Mouse (Mus musculus) C2C12 (cell line): ENCODE measurements around the gene Uhrf1. TPM values are rescaled to one million over a fixed set of nuclear protein-coding genes. Genes with fewer than 3 reads are reported as not detected.
"Not testable (repeated sequence)": the region's sequence is repeated elsewhere in the genome, so short reads cannot be mapped to it uniquely, and the experiment has no call there.

Source experiments
- H3K27me3 ChIP-seq: one replicate; pipeline ENCODE4 v1.6.1; 2011; ENCODE audit not compliant: control insufficient read depth, insufficient read depth, insufficient read length
- H3K36me3 ChIP-seq: one replicate; pipeline ENCODE4 v1.6.1; 2011; ENCODE audit not compliant: control insufficient read depth, insufficient read depth
- H3K4me3 ChIP-seq: one replicate; pipeline ENCODE4 v1.5.1; 2011; ENCODE audit warnings: mild to moderate bottlenecking, control low read depth; ENCODE audit not compliant: poor library complexity, insufficient read depth, severe bottlenecking
- H3K79me2 ChIP-seq: one replicate; pipeline ENCODE4 v1.6.1; 2011; ENCODE audit not compliant: control insufficient read depth, insufficient read depth
- H3K79me3 ChIP-seq: one replicate; pipeline ENCODE4 v1.6.1; 2011; ENCODE audit warnings: low read depth, control low read depth
- H3ac ChIP-seq: one replicate; pipeline ENCODE3; 2011; ENCODE audit warnings: low read depth; ENCODE audit not compliant: control insufficient read depth, insufficient read length
- CEBPB ChIP-seq: IDR thresholded peaks from one replicate; pipeline ENCODE4 v1.6.1; 2011; ENCODE audit warnings: low read depth, mild to moderate bottlenecking, control low read depth, moderate library complexity
- CTCF ChIP-seq: IDR thresholded peaks from one replicate; pipeline ENCODE4 v1.5.1; 2011; ENCODE audit not compliant: control insufficient read depth, insufficient read depth, insufficient read length
- FOSL1 ChIP-seq: IDR thresholded peaks from one replicate; pipeline ENCODE4 v1.8.0; 2011; ENCODE audit warnings: mild to moderate bottlenecking, low read length; ENCODE audit not compliant: poor library complexity, insufficient read depth, severe bottlenecking
- MAX ChIP-seq: IDR thresholded peaks from one replicate; pipeline ENCODE4 v1.6.1; 2011; ENCODE audit warnings: mild to moderate bottlenecking, control low read depth
- MYOD1 ChIP-seq: IDR thresholded peaks from one replicate; pipeline ENCODE4 v1.6.1; 2011; ENCODE audit warnings: low read depth; ENCODE audit not compliant: control insufficient read depth, insufficient read length
- MYOG ChIP-seq: IDR thresholded peaks from one replicate; pipeline ENCODE4 v1.6.1; 2011; ENCODE audit not compliant: control insufficient read depth, insufficient read length; ENCODE audit errors: extremely low read depth
- USF1 ChIP-seq: IDR thresholded peaks from one replicate; pipeline ENCODE4 v1.6.1; 2011; ENCODE audit warnings: low read depth, mild to moderate bottlenecking, control low read depth, moderate library complexity
- polyA plus RNA-seq: library from polyadenylated mRNA; unstranded; fragments of >200 nt; fragmentation: generic; extraction: Trizol; gene quantifications from one replicate; pipeline ENCODE4 v1.2.1, GENCODE M21; 2012; ENCODE audit warnings: missing spikeins

Uhrf1 gene
- polyA plus RNA-seq, 1 experiment, result 93.0 TPM

- H3K79me3 ChIP-seq, result peaks cover 39% of the 10 kb centered on the region
Measured at GRCm38 (mm10) chr17:56257181-56257894, 45.8 kb upstream of the Uhrf1 start.

DNA sequence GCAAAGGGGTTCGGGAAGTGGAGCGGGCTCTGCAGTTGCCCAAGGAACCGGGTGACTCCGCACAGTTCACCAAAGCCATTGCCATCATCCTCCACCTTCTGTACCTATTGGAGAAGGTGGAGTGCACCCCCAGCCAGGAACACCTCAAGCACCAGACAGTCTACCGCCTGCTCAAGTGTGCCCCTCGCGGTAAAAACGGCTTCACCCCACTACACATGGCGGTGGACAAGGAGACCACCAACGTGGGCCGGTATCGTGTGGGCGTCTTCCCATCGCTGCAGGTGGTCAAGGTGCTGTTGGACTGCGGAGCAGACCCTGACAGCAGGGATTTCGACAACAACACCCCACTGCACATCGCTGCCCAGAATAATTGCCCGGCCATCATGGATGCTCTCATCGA lies 44.9 kb upstream of the Uhrf1 start:
- peaks cover 65% of the 10 kb centered on the region for H3K79me2 ChIP-seq
- peaks cover 39% of the 10 kb centered on the region for H3K79me3 ChIP-seq
- not testable (repeated sequence) for H3K27me3 ChIP-seq, H3K4me3 ChIP-seq, H3ac ChIP-seq
- H3K36me3 ChIP-seq, result peaks cover 48% of the 10 kb centered on the region

More at GRCm38 (mm10) chr17:56257181-56257894, 45.8 kb upstream of the Uhrf1 start:
- no peaks in the 10 kb centered on the region for H3K27me3 ChIP-seq
- peak overlapping the region; percentile 57 for H3K4me3 ChIP-seq
- H3ac ChIP-seq, result peak overlapping the region; percentile 69
- peaks cover 57% of the 10 kb centered on the region for H3K79me2 ChIP-seq
- peaks cover 39% of the 10 kb centered on the region for H3K36me3 ChIP-seq
- TF ChIP-seq CTCF, result no peak
- TF ChIP-seq FOSL1, result no peak
- TF ChIP-seq USF1, result no peak
- no peak for TF ChIP-seq MAX
- TF ChIP-seq MYOG, result no peak

DNA sequence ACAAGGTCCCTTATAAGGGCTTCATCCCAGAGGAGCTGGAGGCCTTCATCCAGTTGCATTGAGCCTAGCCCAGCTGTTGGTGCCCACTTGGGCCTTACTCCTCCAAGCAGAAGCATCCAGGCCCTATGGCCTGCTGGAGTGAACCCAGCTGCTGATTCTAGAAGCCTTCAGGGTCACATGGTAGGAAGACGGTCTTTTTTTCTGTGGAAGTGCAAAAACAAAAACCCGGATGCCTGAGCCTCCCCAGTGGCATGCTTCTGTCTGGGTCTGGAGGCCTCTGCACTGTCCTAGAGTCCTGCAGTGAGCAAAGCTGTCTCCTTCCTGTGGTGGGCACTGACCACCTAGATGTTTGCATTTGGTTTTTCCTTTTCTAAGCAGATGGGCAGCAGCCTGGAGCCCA lies 44.3 kb upstream of the Uhrf1 start:
- H3ac ChIP-seq, H3K27me3 ChIP-seq, H3K4me3 ChIP-seq: not testable (repeated sequence)
- peaks cover 39% of the 10 kb centered on the region for H3K79me3 ChIP-seq
- H3K79me2 ChIP-seq, result peaks cover 68% of the 10 kb centered on the region
- peaks cover 49% of the 10 kb centered on the region for H3K36me3 ChIP-seq

DNA sequence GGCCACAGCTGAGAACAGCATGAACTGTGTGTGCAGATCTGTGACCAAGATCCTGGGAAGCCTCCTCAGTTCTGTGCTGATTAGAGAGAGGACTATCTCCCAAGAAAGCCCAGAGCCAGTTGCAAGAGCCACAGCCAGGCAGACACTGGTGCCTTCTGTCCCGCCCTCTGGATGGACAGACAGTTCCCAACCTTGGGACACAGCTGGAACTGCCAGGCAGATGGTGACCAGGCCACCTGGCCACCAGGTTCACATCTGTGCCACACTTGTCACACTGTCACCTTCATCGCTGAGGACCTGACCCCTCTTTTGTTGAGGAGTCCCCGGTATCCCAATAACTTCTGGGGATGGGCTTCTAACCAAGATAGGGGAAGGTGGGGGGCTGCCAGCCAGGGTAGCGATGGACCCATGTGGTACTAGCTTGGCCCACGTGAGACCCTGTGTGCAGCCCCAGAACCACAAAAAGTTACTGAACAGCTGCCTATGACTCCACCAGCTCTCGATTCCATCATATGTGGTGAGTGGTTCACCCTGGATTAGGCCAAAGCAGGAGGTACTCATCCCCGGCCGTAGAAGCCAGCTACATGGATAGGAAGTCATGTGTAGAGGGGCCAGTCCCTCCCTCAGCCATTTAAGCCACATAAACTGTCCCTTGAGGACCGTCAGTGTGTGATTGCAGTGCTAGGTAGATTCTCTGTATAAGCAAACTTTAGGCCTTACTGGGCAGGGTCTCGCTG lies 43.7 kb upstream of the Uhrf1 start:
- Histone ChIP-seq H3K36me3 (peaks cover 49% of the 10 kb centered on the region), H3K79me3 (peaks cover 39% of the 10 kb centered on the region), H3K27me3 (no peaks in the 10 kb centered on the region), H3ac (no peak overlapping the region), H3K4me3 (no peak overlapping the region), H3K79me2 (peaks cover 72% of the 10 kb centered on the region)
- TF ChIP-seq MAX (no peak), MYOD1 (no peak), MYOG (no peak), CEBPB (no peak), USF1 (no peak)

GRCm38 (mm10) chr17:56261166-56261565 lies 42.0 kb upstream of the Uhrf1 start:
- peaks cover 49% of the 10 kb centered on the region for H3K36me3 ChIP-seq
- H3K79me2 ChIP-seq, result peaks cover 72% of the 10 kb centered on the region
- TF ChIP-seq MYOG, result no peak
- TF ChIP-seq MAX, result no peak
- H3K79me3 ChIP-seq, result peaks cover 39% of the 10 kb centered on the region
- H3K27me3 ChIP-seq, result no peaks in the 10 kb centered on the region
- H3ac ChIP-seq, result no peak overlapping the region
- H3K4me3 ChIP-seq, result no peak overlapping the region

DNA sequence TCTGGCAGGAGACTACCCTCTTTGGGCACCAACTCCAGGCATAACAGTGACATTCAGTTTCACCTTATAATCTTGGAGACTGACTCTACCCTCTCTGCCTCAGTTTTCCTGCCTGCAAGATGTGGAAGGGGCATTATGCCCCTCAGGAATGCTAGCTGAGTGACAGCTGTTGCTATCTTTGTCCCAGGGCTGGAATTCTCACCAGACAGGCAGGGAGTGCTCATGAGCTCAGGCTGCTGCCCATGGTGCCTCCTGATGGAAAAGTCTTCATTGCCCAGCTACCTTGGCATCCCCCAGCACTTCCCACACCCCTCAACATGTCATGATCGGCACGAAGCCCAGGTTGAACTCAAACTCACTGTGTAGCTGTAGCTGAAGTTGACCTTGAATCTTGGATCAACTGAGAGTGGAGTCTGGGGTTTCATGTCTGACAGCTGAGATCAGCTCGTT lies 40.5 kb upstream of the Uhrf1 start:
- no peak overlapping the region for H3K4me3 ChIP-seq
- TF ChIP-seq MYOG, result no peak
- no peak for TF ChIP-seq CTCF
- TF ChIP-seq CEBPB, result no peak
- TF ChIP-seq MAX, result no peak
- TF ChIP-seq MYOD1, result no peak
- no peak for TF ChIP-seq USF1
- TF ChIP-seq FOSL1, result no peak
- no peaks in the 10 kb centered on the region for H3K27me3 ChIP-seq
- H3K36me3 ChIP-seq, result peaks cover 49% of the 10 kb centered on the region
- peaks cover 35% of the 10 kb centered on the region for H3K79me3 ChIP-seq
- no peak overlapping the region for H3ac ChIP-seq
- H3K79me2 ChIP-seq, result peaks cover 61% of the 10 kb centered on the region
